Mouse (Mus musculus): ENCODE data around the gene Def8. TPM values are rescaled to one million over a fixed set of nuclear protein-coding genes. Genes with fewer than 3 reads are reported as not detected.
"Not testable (repeated sequence)": the region's sequence is repeated elsewhere in the genome, so short reads cannot be mapped to it uniquely, and the experiment has no call there.

Def8 gene
- total RNA-seq, 2 experiments from 2014 or later: 15.2 to 27.3 TPM

DNA sequence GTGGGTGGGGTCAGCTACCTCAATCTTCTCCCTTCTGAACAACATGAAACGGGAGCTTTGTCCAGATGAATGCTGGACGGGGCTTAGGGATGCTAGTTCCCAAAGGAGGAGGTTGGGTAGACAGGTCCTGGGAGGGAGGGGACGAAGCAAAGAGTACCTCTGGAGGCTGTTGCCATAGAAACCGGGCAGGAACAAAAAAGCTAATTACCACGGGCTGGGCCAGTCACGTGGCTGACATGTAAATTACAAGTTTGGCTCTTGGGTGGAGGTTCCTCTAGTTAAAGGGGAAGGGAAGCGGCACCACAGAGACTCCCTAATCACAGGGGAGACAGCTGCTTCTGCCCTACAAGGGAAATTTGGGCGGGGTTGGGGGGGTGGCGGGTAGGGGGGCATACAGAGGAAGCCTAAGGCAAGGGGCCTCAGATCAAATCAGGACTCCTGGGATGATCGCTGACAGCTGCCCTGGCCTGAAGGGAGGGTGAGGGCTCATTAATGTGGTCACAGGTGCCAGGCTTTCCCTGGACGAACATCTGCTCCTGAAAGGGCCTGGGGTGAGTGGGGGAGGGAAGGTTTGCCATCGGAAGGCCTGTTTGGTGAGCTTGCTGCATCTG, 10.7 kb upstream of the Def8 start:
- ATAC-seq (ENCODE audit: poor library complexity, severe bottlenecking): peak; percentile 52

DNA sequence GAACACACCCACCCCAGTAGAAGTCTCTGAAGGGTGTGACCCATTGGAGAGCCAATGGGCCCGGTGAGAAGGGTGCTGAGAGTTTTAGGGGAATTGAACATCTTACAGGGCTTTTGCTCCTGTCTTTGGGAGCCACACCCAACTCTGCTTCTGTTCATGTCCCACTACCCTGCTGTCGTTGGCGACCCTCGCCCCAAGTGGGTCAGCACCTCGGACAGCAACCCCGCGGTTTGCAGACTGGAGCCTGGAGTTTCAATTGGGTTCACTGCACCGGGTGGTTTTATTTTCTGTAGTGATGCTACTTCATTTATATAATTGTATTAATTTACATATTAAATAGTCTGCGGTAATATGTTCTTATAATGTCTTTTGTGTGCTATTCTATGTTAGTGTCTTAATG, 9.1 kb upstream of the Def8 start:
- no peak for ATAC-seq (ENCODE audit: poor library complexity, severe bottlenecking)

DNA sequence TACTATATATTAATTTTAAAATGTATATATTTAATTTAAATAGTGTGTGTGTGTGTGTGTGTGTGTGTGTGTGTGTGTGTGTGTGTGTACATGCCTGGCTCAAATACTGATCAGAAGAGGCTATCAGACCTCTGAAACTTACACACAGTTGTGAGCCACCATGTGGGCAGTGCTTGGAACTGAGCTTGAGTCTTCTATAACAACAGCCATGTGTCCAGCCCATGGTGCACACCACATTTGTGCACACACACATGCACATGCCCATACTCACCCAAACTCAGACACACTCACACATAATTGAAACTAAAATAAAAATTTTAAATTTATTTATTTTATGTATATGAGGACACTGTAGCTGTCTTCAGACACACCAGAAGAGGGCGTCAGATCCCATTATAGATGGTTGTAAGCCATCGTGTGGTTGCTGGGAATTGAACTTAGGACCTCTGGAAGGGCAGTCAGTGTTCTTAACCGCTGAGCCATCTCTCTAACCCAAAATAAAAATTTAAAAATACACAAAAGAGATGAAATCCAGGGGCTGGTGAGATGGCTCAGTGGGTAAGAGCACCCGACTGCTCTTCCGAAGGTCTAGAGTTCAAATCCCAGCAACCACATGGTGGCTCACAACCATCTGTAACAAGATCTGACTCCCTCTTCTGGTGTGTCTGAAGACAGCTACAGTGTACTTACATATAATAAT, 8.2 kb upstream of the Def8 start:
- ATAC-seq (ENCODE audit: poor library complexity, severe bottlenecking): not testable (repeated sequence)

DNA sequence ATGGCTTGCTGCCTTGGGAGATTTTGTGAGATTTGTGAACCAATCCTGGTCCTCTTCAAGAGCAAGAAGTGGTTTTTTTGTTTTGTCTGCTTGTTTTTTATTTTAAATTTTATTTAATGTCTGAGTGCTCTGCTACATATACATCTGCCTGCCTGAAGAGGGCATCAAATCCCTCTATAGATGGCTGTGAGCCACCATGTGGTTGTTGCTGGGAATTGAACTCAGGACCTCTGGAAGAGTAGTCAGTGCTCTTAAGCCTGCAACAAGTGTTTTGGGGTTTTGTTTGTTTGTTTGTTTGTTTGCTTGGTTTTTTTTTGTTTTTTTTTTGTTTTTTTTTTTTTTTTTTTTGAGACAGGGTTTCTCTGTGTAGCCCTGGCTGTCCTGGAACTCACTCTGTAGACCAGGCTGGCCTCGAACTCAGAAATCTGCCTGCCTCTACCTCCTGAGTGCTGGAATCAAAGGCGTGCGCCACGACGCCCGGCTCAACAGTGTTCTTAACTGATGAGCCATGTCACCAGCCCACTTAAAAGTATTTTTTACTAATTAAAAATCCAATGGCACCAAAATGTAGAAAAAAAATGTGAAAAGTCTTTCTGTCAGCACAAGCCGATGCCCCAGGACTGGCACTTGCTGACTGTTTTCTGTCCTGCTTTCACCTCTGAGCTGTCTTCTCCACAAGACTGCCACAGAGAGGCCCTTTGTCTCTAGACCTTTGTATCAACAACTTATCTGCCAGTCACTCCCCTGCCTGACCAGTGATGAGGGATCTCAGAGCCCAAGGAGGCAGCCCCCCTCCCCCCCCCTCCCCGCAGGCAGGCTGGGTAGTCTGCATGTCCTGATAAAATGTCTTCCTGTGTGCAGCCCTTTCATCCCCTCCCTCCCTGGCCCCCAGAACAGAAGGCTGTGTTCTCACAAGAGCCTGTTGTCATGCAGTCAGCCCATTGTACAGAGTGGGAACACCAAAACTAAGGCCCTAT, 7.1 kb upstream of the Def8 start:
- no peak for ATAC-seq (ENCODE audit: poor library complexity, severe bottlenecking)

DNA sequence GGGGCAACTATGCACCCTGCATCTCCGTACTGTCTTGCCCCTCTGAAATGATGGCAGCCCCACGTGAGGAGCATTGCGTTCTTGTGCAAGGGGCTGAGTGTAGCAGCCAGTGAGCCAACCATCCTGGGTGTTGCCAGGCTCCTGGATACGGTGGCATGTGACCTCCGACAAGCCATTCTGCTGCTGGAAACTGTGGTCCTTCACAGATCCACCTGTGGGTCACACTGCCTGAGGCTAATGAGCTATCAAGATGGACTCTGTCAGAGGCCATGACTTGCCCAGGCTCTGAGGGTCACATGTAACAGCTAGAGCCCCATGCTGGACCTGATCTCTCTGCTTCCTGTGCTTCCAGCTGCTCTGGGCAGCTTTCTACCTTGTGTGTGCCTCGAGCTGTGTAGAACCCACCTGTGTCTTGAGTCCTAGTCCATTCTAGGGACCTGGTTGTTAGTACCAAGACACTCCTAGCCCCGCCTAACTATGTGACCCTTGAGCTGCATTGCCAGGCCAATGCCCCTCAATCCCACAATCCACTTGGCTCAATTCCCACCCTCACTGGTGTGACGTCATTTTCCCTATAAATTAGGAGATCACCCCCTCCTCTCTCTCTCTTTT, 6.3 kb upstream of the Def8 start:
- no peak for ATAC-seq (ENCODE audit: poor library complexity, severe bottlenecking)

DNA sequence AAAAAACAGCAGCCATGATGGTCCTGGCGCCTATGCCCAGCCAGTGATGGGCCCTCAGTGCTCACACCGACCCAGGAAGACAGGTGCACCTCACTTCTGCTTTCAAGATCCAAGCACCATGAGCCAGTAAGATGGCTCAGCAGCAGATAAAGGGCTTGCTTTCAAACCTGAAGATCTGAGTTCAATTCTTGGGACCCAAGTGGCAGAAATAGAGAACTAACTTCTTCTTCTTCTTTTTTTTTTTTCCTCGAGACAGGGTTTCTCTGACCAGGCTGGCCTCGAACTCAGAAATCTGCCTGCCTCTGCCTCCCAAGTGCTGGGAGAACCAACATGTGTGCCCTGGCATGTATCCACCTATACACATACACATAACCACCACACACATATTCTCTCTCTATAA, 3.6 kb upstream of the Def8 start:
- ATAC-seq (ENCODE audit: poor library complexity, severe bottlenecking): no peak

DNA sequence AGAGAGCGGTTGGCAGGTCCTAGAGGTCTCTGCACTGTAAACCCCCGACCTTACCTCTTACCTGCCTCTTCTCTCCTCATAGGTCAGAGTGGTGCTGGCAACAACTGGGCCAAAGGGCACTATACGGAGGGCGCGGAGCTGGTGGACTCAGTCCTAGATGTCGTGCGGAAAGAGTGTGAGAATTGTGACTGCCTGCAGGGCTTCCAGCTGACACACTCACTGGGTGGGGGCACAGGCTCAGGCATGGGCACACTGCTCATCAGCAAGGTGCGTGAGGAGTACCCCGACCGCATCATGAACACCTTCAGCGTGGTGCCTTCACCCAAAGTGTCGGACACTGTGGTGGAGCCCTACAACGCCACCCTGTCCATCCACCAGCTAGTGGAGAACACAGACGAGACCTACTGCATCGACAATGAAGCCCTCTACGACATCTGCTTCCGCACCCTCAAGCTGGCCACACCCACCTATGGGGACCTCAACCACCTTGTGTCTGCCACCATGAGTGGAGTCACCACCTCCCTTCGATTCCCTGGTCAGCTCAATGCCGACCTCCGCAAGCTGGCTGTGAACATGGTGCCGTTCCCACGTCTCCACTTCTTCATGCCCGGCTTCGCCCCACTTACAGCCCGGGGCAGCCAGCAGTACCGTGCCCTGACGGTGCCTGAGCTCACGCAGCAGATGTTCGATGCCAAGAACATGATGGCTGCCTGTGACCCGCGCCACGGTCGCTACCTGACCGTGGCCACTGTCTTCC, 2.6 kb upstream of the Def8 start:
- no peak for ATAC-seq (ENCODE audit: poor library complexity, severe bottlenecking)

DNA sequence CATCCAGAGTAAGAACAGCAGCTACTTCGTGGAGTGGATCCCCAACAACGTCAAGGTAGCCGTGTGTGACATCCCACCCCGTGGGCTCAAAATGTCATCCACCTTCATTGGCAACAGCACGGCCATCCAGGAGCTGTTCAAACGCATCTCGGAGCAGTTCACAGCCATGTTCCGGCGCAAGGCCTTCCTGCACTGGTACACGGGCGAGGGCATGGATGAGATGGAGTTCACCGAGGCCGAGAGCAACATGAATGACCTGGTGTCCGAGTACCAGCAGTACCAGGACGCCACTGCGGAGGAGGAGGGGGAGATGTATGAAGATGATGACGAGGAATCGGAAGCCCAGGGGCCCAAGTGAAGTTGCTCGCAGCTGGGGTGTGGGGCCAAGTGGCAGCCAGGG, 2.0 kb upstream of the Def8 start:
- ATAC-seq (ENCODE audit: poor library complexity, severe bottlenecking): no peak

DNA sequence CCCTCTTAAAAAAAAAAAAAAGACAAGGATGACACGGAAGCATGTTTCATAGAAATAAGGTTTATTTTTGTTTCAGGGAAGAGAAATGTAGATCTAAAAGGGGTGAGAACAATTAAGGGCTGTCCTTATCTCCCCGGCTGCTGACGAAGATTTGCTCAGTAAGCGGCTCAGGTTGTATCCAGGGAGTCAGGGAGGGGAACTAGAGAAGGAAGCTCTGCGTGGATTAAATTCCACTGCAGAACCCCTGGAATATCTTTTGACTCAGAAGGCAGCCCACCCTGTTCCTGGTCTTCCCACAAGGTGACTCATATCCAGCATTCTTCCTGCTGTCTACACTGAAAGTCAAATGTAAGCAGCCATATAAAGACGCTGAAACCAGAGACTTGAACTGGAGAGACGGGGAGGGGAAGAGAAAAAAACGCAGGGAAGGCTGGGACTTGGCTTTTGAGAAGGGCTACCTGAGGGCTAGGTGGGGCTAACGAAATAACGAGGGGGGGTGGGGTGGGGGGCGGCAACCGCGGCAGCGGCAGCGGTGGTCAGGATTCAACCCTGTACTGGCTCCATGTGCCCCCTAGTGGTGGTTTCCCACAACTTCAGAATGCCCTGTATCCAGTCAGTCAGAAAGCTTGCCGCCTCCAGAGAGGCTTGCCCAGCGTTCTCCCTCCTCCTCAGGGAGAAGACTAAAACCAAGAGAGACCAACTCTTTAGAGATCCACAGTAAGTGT, 1.1 kb upstream of the Def8 start:
- peak; percentile 67 for ATAC-seq (ENCODE audit: poor library complexity, severe bottlenecking)

DNA sequence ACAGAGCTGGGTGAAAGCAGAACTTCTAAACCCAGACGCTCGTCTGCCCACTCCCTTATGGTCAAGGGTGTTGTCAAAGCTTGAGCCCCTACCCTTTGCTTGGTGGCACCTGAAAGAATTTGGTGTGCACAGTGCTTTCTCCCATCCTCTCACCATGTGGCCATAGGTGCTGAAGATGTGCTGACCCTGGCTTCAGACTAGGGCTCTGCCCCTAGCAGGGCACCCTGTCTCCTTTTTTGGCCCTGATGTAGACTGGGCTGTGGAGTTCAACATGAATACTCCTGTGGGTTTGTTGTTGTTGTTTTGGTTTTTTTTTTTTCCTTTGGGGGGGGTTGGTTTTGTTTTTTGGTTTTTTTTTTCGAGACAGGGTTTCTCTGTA, 557 bp upstream of the Def8 start:
- no peak for ATAC-seq (ENCODE audit: poor library complexity, severe bottlenecking)

DNA sequence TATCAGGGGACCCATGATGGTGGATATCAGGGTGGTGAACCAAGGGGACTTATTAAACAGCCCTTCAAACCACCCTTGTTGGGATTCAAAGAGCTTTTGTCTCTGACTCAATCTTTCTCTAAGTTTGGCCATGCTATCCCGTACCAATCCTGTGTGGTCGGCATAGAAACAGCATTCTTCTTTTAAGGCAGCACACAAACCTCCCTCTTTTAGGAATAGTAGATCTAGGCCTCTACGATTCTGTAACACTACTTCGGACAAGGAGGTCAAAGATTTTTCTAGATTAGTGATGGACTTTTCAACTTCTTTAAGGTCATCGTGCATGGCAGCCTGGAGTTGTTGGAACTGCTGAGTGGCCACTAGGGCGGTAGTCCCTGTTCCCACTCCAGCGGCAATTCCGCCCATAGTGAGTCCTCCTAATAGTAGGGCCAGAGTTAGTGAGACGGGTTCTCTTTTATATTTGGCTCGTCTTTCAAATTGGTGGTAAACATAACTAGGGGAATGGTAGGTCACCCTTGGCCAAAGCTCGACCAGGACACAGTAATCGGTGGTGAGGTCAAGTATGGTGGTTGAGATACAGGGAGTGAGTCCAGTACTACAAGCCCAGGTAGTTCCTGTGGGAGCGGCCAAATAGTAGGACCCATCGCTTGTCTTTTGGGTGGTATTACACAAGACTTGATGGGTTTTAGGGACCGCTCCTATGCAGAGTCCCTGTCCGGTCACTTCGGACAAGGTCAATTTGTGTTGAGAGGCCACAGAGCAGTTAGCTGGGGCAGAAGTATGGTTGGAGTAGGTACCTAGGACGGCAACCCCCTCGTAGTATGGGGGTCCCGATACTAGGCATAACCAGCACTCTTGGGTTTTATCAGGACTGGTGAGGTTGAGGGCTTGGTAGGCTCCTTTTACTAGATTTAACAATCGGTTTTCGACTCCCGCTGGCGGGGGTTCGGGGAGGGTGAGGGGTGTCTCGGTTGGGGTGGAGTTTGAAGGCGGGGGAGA, 3.5 kb downstream of the Def8 start:
- no peak for ATAC-seq (ENCODE audit: poor library complexity, severe bottlenecking)

DNA sequence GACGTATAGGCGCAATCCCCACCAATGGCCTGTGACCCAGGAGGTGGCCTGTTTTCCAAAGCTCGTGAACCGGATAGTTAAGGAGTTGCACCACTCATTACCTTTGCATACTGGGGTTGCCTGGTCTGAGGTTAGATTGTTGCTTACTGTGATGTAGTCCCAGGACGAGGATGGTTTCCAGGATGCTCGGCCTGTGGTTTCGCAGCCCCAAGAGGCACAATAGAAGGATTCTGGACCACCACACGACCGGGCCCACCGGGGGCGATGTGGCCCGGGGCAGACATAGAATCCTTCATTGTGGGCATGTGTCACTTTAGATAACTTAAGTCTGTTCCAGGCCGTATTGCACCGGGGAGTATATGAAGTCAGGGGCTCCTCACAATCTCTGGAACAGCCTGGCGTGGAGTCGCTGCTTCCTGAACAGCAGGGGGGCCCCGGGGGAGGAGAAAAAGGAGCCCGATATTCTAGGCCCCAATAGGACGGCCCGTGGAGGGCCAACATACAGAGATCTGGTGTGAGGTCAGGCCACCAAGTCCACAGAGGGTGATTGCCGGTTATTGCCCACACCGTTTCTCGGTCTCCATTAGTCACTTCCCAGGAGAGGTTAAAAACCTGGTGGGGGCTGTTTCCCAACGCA, 4.4 kb downstream of the Def8 start:
- no peak for ATAC-seq (ENCODE audit: poor library complexity, severe bottlenecking)

DNA sequence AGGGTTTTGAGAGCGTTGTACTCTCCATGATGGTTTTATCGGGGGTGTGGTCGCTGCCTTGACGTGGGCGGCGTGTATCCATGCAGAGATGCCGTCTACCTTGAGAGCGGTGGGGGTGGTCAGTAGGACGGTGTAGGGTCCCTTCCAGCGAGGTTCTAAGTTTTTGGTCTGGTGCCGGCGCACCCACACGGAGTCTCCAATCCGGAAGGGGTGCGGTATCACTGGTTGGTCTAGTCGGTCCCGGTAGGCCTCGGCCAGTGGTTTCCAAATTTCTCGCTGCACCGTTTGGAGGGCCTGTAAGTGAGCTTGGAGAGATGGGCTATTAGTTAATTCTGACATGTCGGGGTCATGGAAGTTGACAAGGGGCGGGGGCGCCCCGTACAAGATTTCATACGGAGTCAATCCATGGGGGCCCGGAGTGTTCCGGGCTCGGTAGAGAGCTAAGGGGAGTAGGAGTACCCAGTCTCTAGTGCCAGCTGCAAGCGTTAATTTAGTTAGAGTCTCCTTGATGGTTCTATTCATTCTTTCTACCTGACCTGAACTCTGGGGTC, 5.1 kb downstream of the Def8 start:
- ATAC-seq (ENCODE audit: poor library complexity, severe bottlenecking): no peak

DNA sequence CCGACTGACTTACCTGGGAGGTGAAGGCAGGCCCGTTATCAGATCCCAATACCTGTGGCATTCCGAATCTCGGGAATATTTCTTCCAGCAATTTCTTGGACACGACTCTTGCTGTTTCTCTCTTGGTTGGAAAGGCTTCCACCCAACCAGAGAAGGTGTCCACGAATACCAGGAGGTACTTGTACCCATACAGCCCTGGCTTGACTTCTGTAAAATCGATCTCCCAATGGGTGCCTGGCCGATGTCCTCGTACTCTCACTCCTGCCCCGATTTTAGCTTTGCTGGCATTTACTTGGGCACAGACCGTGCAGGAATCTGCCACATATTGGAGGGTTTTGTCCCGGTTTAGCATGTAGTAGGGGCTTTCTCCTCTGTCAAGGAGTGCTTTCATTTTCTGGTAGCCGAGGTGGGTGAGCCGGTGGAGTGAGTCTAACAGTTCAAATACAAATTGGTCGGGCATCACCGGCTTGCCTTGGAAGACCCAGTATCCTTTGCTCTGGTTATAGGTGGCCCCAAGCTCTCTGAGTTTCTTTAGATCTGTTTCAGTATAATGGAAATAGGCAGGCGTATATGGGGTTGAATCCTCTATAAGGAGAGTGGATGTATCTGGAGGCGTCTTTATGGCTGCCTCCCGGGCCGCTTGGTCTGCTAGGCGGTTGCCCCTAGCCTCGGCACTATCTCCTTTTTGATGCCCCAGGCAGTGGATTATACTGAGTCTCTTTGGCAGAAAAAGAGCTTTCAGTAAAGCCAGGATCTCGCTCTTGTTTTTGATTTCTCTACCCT, 5.8 kb downstream of the Def8 start:
- no peak for ATAC-seq (ENCODE audit: poor library complexity, severe bottlenecking)

DNA sequence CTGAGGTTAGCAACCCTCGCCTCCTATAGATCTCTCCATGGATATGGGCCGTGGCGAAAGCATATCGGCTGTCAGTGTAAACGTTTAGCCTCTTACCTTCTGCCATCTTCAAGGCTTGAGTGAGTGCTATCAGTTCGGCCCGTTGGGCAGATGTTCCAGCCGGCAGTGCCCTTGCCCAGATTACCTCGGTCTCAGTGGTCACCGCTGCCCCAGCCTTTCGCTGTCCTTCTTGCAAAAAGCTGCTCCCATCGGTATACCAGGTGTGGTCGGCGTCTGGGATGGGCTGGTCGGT, 6.3 kb downstream of the Def8 start:
- ATAC-seq (ENCODE audit: poor library complexity, severe bottlenecking): not testable (repeated sequence)

DNA sequence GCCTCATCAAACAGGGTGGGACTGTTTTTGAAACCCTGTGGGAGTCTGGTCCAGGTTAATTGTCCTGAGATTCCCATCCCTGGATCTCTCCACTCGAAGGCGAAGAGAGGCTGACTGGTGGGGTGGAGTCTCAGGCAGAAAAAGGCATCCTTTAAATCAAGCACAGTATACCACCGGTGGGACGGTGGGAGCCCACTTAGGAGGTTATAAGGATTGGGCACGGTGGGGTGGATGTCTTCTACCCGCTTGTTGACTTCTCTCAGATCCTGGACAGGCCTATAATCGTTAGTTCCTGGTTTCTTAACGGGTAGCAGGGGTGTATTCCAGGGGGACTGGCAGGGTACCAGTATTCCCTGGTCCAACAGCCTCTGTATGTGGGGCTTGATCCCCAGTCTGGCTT, 7.6 kb downstream of the Def8 start:
- not testable (repeated sequence) for ATAC-seq (ENCODE audit: poor library complexity, severe bottlenecking)

DNA sequence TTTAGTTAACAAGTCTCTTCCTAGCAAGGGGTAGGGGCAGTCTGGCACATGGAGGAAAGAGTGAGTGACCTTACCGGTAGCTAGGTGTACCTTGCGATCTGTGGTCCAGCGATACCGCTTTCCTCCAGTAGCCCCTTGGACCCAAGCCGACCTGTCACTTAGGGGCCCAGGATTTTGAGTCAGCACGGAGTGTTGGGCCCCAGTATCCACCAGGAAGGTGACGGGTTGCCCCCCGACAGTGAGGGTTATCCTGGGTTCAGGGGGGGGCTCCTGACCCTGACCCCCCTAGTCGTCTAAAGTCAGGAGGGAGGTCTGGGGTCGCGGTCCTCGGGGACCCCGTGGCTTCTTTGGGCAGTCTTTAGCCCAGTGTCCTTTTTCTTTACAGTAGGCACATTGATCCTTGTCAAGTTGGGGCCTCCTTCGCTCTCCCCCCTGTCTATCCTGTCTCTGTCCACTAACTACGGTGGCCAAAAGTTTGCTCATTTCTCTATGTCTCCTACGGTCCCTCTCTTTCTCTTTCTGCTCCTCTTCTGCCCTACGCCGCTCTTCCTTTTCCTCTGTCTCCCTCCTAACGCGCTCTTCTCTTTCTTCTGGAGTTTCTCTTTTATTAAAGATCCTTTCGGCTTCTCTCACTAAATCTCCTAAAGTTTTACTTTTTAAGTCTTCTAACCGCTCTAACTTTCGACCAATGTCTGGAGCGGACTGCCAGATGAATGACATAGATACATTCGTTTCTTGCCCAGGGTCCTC, 8.5 kb downstream of the Def8 start:
- no peak for ATAC-seq (ENCODE audit: poor library complexity, severe bottlenecking)
